Mouse (Mus musculus) cerebellum, adult 2 months (tissue): ENCODE measurements at regions not wholly inside any gene's neighbourhood (a gene's known extent, or its start where the extent isn't known, plus 50 kb on each side); places are given as distances from the start of the nearest gene placed in this dataset.

ENCODE experiments used
- CTCF ChIP-seq: fragments of 200-500 bp; IDR thresholded peaks from 2 replicates; pipeline ENCODE4 v1.5.1; 2011; ENCODE audit warnings: low read depth, mild to moderate bottlenecking, control low read depth, low read length, moderate library complexity, borderline replicate concordance; ENCODE audit not compliant: insufficient read depth
- POLR2A ChIP-seq: fragments of 200-500 bp; IDR thresholded peaks from 2 replicates; pipeline ENCODE4 v1.6.1; 2011; ENCODE audit warnings: low read length, control low read depth, borderline replicate concordance; ENCODE audit not compliant: insufficient read depth

GRCm38 (mm10) chr12:14275265-14275664 is 123.4 kb upstream of the Fam84a start:
- no peak for TF ChIP-seq CTCF
- no peak for TF ChIP-seq POLR2A
